8 mouse cellular contexts compared by ENCODE assay signal in genomic region chr7:64497438-64497837, GRCm38 (mm10). TPM values are rescaled to one million over a fixed set of nuclear protein-coding genes. Genes with fewer than 3 reads are reported as not detected.
DNase-seq lines count a peak whose midpoint lies in the region; ATAC-seq and TF ChIP-seq lines count a peak whose summit lies in the region.

No protein-coding gene starts in this region.

- H3K4me3 ChIP-seq in forebrain, embryonic 10.5 days, result no peak overlapping the region
- no peak overlapping the region for H3K4me3 ChIP-seq in forebrain, embryonic 13.5 days
- H3K4me3 ChIP-seq in lung, embryonic 14.5 days (ENCODE audit: low read depth, low read length), result no peak overlapping the region
- H3K4me3 ChIP-seq in midbrain, postnatal 0 days (ENCODE audit: low read depth, low read length), result no peak overlapping the region

- 38% methylated on average over 10 of the region's 10 CpGs for WGBS in forebrain, embryonic 10.5 days
- WGBS in forebrain, embryonic 13.5 days, result 38% methylated on average over 10 of the region's 10 CpGs
- WGBS in lung, embryonic 14.5 days, result 30% methylated on average over 10 of the region's 10 CpGs
- 43% methylated on average over 10 of the region's 10 CpGs for WGBS in midbrain, postnatal 0 days

- H3K27ac ChIP-seq in forebrain, embryonic 10.5 days, result no peak overlapping the region
- no peak overlapping the region for H3K27ac ChIP-seq in forebrain, embryonic 13.5 days
- no peak overlapping the region for H3K27ac ChIP-seq in lung, embryonic 14.5 days (ENCODE audit: low read depth)
- no peak overlapping the region for H3K27ac ChIP-seq in midbrain, postnatal 0 days (ENCODE audit: low read depth, low read length)

- TF ChIP-seq CTCF in lung, embryonic 14.5 days (IDR thresholded peaks at IDR 0.05; ENCODE audit: low read depth), result peak; percentile 61
- TF ChIP-seq CTCF in midbrain, postnatal 0 days (IDR thresholded peaks at IDR 0.05), result peak; percentile 63

- H3K9me3 ChIP-seq in forebrain, embryonic 10.5 days, result no peaks in the 10 kb centered on the region
- no peaks in the 10 kb centered on the region for H3K9me3 ChIP-seq in forebrain, embryonic 13.5 days (replicated peaks)
- H3K9me3 ChIP-seq in lung, embryonic 14.5 days (ENCODE audit: low read depth, low read length), result no peaks in the 10 kb centered on the region
- H3K9me3 ChIP-seq in midbrain, postnatal 0 days (ENCODE audit: low read length), result no peaks in the 10 kb centered on the region

- no peak for ATAC-seq in forebrain, embryonic 13.5 days
- no peak for ATAC-seq in lung, embryonic 14.5 days (ENCODE audit: insufficient read depth)
- ATAC-seq in midbrain, postnatal 0 days (ENCODE audit: low FRiP score), result no peak

- peaks cover 10% of the 10 kb centered on the region for H3K4me1 ChIP-seq in forebrain, embryonic 10.5 days
- peaks cover 4% of the 10 kb centered on the region; the same call in 1 of the 2 replicates for H3K4me1 ChIP-seq in forebrain, embryonic 13.5 days
- H3K4me1 ChIP-seq in lung, embryonic 14.5 days (ENCODE audit: insufficient read depth), result no peaks in the 10 kb centered on the region
- H3K4me1 ChIP-seq in midbrain, postnatal 0 days (ENCODE audit: insufficient read depth, low read length), result no peaks in the 10 kb centered on the region

- H3K4me2 ChIP-seq in forebrain, embryonic 13.5 days, result no peak overlapping the region
- no peak overlapping the region for H3K4me2 ChIP-seq in lung, embryonic 14.5 days
- H3K4me2 ChIP-seq in midbrain, postnatal 0 days (ENCODE audit: low read depth, low read length, poor library complexity, severe bottlenecking), result no peak overlapping the region

- peaks cover 25% of the 10 kb centered on the region for H3K27me3 ChIP-seq in forebrain, embryonic 10.5 days (ENCODE audit: poor library complexity, severe bottlenecking)
- no peaks in the 10 kb centered on the region for H3K27me3 ChIP-seq in forebrain, embryonic 13.5 days
- peaks cover 21% of the 10 kb centered on the region for H3K27me3 ChIP-seq in lung, embryonic 14.5 days (ENCODE audit: insufficient read depth, low read length)
- no peaks in the 10 kb centered on the region for H3K27me3 ChIP-seq in midbrain, postnatal 0 days (ENCODE audit: insufficient read depth, low read length)

- no peaks in the 10 kb centered on the region for H3K36me3 ChIP-seq in forebrain, embryonic 10.5 days (replicated peaks)
- no peaks in the 10 kb centered on the region for H3K36me3 ChIP-seq in forebrain, embryonic 13.5 days (ENCODE audit: poor library complexity, severe bottlenecking)
- no peaks in the 10 kb centered on the region for H3K36me3 ChIP-seq in lung, embryonic 14.5 days (ENCODE audit: insufficient read depth)
- no peaks in the 10 kb centered on the region for H3K36me3 ChIP-seq in midbrain, postnatal 0 days (ENCODE audit: insufficient read depth, low read length)

- DNase-seq in forebrain, embryonic 10.5 days (ENCODE audit: extremely low spot score, low spot score), result peak; percentile 28
- peak; percentile 59 for DNase-seq in lung, embryonic 14.5 days
- DNase-seq in lung, postnatal 25 days (ENCODE audit: low spot score), result no peak
- peak; percentile 56 to 72 for DNase-seq in cerebellum, postnatal 10 days
- DNase-seq in midbrain, postnatal 0 days (ENCODE audit: low spot score), result peak; percentile 45
- no peak for DNase-seq in adrenal gland, postnatal 10 days
- DNase-seq in c-Kit-positive CD71-positive TER-119-positive erythroid progenitor cells, embryonic 14.5 days (ENCODE audit: low spot score), result no peak

- H3K9ac ChIP-seq in forebrain, embryonic 13.5 days, result no peak overlapping the region
- no peak overlapping the region for H3K9ac ChIP-seq in lung, embryonic 14.5 days
- no peak overlapping the region for H3K9ac ChIP-seq in midbrain, postnatal 0 days (replicated peaks; ENCODE audit: low read length, poor library complexity, severe bottlenecking)

RNA-seq across cellular contexts. Expression of gene Apba2, which starts 4.1 kb away (rescaled TPM):
- polyA plus RNA-seq in forebrain, embryonic 10.5 days (2016; fragmentation: Nextera tagmentation; extraction: Ambion mirVana), result 42.3 and 46.1 TPM in 2 replicates
- 115 and 132 TPM in 2 replicates for polyA plus RNA-seq in forebrain, embryonic 13.5 days (2015; fragmentation: Nextera tagmentation; extraction: Ambion mirVana)
- 2.5 and 3.8 TPM in 2 replicates for polyA plus RNA-seq in lung, embryonic 14.5 days (2014; fragmentation: Nextera tagmentation; extraction: Ambion mirVana)
- total RNA-seq in midbrain, postnatal 0 days (2014; rRNA removed), result 374 and 379 TPM in 2 replicates
- 185 and 199 TPM in 2 replicates for polyA plus RNA-seq in midbrain, postnatal 0 days (2015; fragmentation: Nextera tagmentation; extraction: Ambion mirVana)
- total RNA-seq in adrenal gland, postnatal 10 days (2021), result 1 to 10 TPM; 1.3 to 2.9 TPM

Comparison
In these comparisons a context has a peak if more than half of its experiments do, and no peak if none do; other contexts are left out.
1. DNase-seq: peak in forebrain, embryonic 10.5 days (single experiment), lung, embryonic 14.5 days (single experiment), cerebellum, postnatal 10 days (2 of 2) and midbrain, postnatal 0 days (single experiment); none in lung, postnatal 25 days (single experiment), adrenal gland, postnatal 10 days (single experiment) and c-Kit-positive CD71-positive TER-119-positive erythroid progenitor cells, embryonic 14.5 days (single experiment).